Mouse (Mus musculus) midbrain, embryonic 12.5 days (tissue): ENCODE results near the gene Prkacb. TPM values are rescaled to one million over a fixed set of nuclear protein-coding genes. Genes with fewer than 3 reads are reported as not detected.

ENCODE experiments used
- ATAC-seq: fragments of 200-750 bp; cut with Nextera tagmentation; 2 replicates; pipeline ENCODE4 v1.8.0; 2017; ENCODE audit warnings: low read depth, moderate TSS enrichment, moderate library complexity; ENCODE audit not compliant: low FRiP score
- H3K27ac ChIP-seq: fragments of 300-500 bp; sonication (generic); replicated peaks from 2 replicates; pipeline ENCODE4 v1.5.1; 2016; ENCODE audit warnings: mild to moderate bottlenecking
- H3K27me3 ChIP-seq: fragments of 300-500 bp; sonication (generic); 2 replicates; pipeline ENCODE4 v1.6.1; 2016; ENCODE audit warnings: mild to moderate bottlenecking
- H3K36me3 ChIP-seq: fragments of 300-500 bp; sonication (generic); 2 replicates; pipeline ENCODE4 v1.6.1; 2016
- H3K4me1 ChIP-seq: fragments of 300-500 bp; sonication (generic); 2 replicates; pipeline ENCODE4 v1.6.1; 2016
- H3K4me2 ChIP-seq: fragments of 300-500 bp; sonication (generic); replicated peaks from 2 replicates; pipeline ENCODE4 v1.6.1; 2016; ENCODE audit warnings: mild to moderate bottlenecking, moderate library complexity
- H3K4me3 ChIP-seq: fragments of 300-500 bp; sonication (generic); 2 replicates; pipeline ENCODE4 v1.5.1; 2016; ENCODE audit warnings: mild to moderate bottlenecking
- H3K9ac ChIP-seq: fragments of 300-500 bp; sonication (generic); replicated peaks from 2 replicates; pipeline ENCODE4 v1.6.1; 2016; ENCODE audit warnings: mild to moderate bottlenecking, moderate library complexity
- H3K9me3 ChIP-seq: fragments of 300-500 bp; sonication (generic); 2 replicates; pipeline ENCODE4 v1.6.1; 2016; ENCODE audit warnings: mild to moderate bottlenecking
- WGBS: fragments of 180-500 bp; shearing (Covaris S2); methylation state at CpG from one replicate; pipeline ENCODE4 v1.1.7; 2016; 5-methylcytosine and 5-hydroxymethylcytosine counted together
- polyA plus RNA-seq: library from polyadenylated mRNA; unstranded; fragments of >200 nt; fragmentation: Nextera tagmentation; extraction: Ambion mirVana; gene quantifications from 2 replicates; pipeline ENCODE4 v1.2.1, GENCODE M21; 2016

The Prkacb gene
- polyA plus RNA-seq, 1 experiment from 2014 or later: 100 TPM

GRCm38 (mm10) chr3:146812041-146812878, 530 bp downstream of the Prkacb start:
- Histone ChIP-seq H3K36me3 (no peaks in the 10 kb centered on the region), H3K4me1 (peaks cover 13% of the 10 kb centered on the region), H3K4me2 (peak overlapping the region; percentile 74), H3K9me3 (no peaks in the 10 kb centered on the region), H3K9ac (peak overlapping the region; percentile 94), H3K4me3 (peak overlapping the region; percentile 94), H3K27ac (peak overlapping the region; percentile 84), H3K27me3 (no peaks in the 10 kb centered on the region)
- peak; percentile 88 for ATAC-seq
- 1% methylated on average over 59 of the region's 60 CpGs for WGBS

- no peaks in the 10 kb centered on the region for H3K4me1 ChIP-seq
- no peaks in the 10 kb centered on the region for H3K36me3 ChIP-seq
- no peak overlapping the region for H3K4me3 ChIP-seq
- H3K9me3 ChIP-seq: no peaks in the 10 kb centered on the region
- no peaks in the 10 kb centered on the region for H3K27me3 ChIP-seq
- H3K27ac ChIP-seq: no peak overlapping the region
- no peak for ATAC-seq
- H3K4me2 ChIP-seq: no peak overlapping the region
- WGBS: 91% methylated on average over 12 of the region's 12 CpGs
- no peak overlapping the region for H3K9ac ChIP-seq
Measured at GRCm38 (mm10) chr3:146793554-146794257, 19.1 kb downstream of the Prkacb start.

- no peak overlapping the region for H3K4me2 ChIP-seq
Measured at GRCm38 (mm10) chr3:146792144-146792748, 20.5 kb downstream of the Prkacb start.

GRCm38 (mm10) chr3:146784233-146784632, 28.6 kb downstream of the Prkacb start:
- Histone ChIP-seq H3K36me3 (no peaks in the 10 kb centered on the region), H3K4me2 (no peak overlapping the region), H3K9me3 (no peaks in the 10 kb centered on the region), H3K27ac (no peak overlapping the region), H3K9ac (no peak overlapping the region), H3K27me3 (no peaks in the 10 kb centered on the region), H3K4me1 (peaks cover 5% of the 10 kb centered on the region), H3K4me3 (no peak overlapping the region)
- no peak for ATAC-seq
- WGBS: 85% methylated on average over 3 of the region's 3 CpGs

More at GRCm38 (mm10) chr3:146792144-146792748, 20.5 kb downstream of the Prkacb start:
- no peak overlapping the region for H3K9ac ChIP-seq
- no peak overlapping the region for H3K27ac ChIP-seq
- no peaks in the 10 kb centered on the region for H3K36me3 ChIP-seq
- H3K27me3 ChIP-seq: no peaks in the 10 kb centered on the region
- H3K9me3 ChIP-seq: no peaks in the 10 kb centered on the region
- ATAC-seq: no peak
- no peaks in the 10 kb centered on the region for H3K4me1 ChIP-seq
- 90% methylated on average over 3 of the region's 3 CpGs for WGBS
- no peak overlapping the region for H3K4me3 ChIP-seq

- no peak for ATAC-seq
- WGBS: 76% methylated on average over 7 of the region's 7 CpGs
- H3K27me3 ChIP-seq: no peaks in the 10 kb centered on the region
Measured at GRCm38 (mm10) chr3:146783645-146784225, 29.1 kb downstream of the Prkacb start.

GRCm38 (mm10) chr3:146782548-146782947, 30.2 kb downstream of the Prkacb start:
- Histone ChIP-seq H3K4me2 (no peak overlapping the region), H3K4me1 (peaks cover 5% of the 10 kb centered on the region), H3K36me3 (no peaks in the 10 kb centered on the region), H3K27me3 (no peaks in the 10 kb centered on the region), H3K27ac (no peak overlapping the region), H3K9me3 (no peaks in the 10 kb centered on the region), H3K4me3 (no peak overlapping the region), H3K9ac (no peak overlapping the region)
- 43% methylated on average over 6 of the region's 6 CpGs for WGBS
- ATAC-seq: no peak

More at GRCm38 (mm10) chr3:146783645-146784225, 29.1 kb downstream of the Prkacb start:
- Histone ChIP-seq H3K4me1 (peaks cover 5% of the 10 kb centered on the region), H3K27ac (no peak overlapping the region), H3K4me2 (no peak overlapping the region), H3K9ac (no peak overlapping the region), H3K9me3 (no peaks in the 10 kb centered on the region), H3K36me3 (no peaks in the 10 kb centered on the region), H3K4me3 (no peak overlapping the region)

- 25% methylated on average over 11 of the region's 11 CpGs for WGBS
- Histone ChIP-seq H3K36me3 (no peaks in the 10 kb centered on the region), H3K9me3 (no peaks in the 10 kb centered on the region), H3K27ac (0 out of 2 replicates have a peak overlapping the region, but pooled peaks have one; percentile 39), H3K4me2 (peak overlapping the region; percentile 15; the same call in 1 of the 2 replicates), H3K9ac (no peak overlapping the region), H3K4me3 (no peak overlapping the region), H3K4me1 (peaks cover 5% of the 10 kb centered on the region), H3K27me3 (no peaks in the 10 kb centered on the region)
- ATAC-seq: no peak
Measured at GRCm38 (mm10) chr3:146781131-146781530, 31.7 kb downstream of the Prkacb start.

GRCm38 (mm10) chr3:146780241-146780640, 32.5 kb downstream of the Prkacb start:
- H3K4me3 ChIP-seq: no peak overlapping the region
- H3K4me2 ChIP-seq: no peak overlapping the region
- no peaks in the 10 kb centered on the region for H3K27me3 ChIP-seq
- no peak overlapping the region for H3K27ac ChIP-seq
- ATAC-seq: no peak
- no peaks in the 10 kb centered on the region for H3K36me3 ChIP-seq
- no peaks in the 10 kb centered on the region for H3K9me3 ChIP-seq
- H3K4me1 ChIP-seq: peaks cover 5% of the 10 kb centered on the region
- WGBS: 78% methylated on average over 3 of the region's 3 CpGs
- H3K9ac ChIP-seq: no peak overlapping the region

- WGBS: 86% methylated on average over 8 of the region's 8 CpGs
- Histone ChIP-seq H3K4me3 (no peak overlapping the region), H3K27me3 (no peaks in the 10 kb centered on the region), H3K27ac (no peak overlapping the region), H3K9ac (0 out of 2 replicates have a peak overlapping the region, but pooled peaks have one; percentile 11), H3K4me2 (no peak overlapping the region), H3K36me3 (no peaks in the 10 kb centered on the region), H3K4me1 (peaks cover 5% of the 10 kb centered on the region), H3K9me3 (no peaks in the 10 kb centered on the region)
- ATAC-seq: no peak
Measured at GRCm38 (mm10) chr3:146778913-146779312, 33.9 kb downstream of the Prkacb start.

GRCm38 (mm10) chr3:146778451-146778850, 34.3 kb downstream of the Prkacb start:
- no peak overlapping the region for H3K4me2 ChIP-seq
- no peaks in the 10 kb centered on the region for H3K9me3 ChIP-seq
- H3K27me3 ChIP-seq: no peaks in the 10 kb centered on the region
- no peak overlapping the region for H3K4me3 ChIP-seq
- no peaks in the 10 kb centered on the region for H3K36me3 ChIP-seq
- H3K9ac ChIP-seq: no peak overlapping the region
- ATAC-seq: no peak
- WGBS: 78% methylated on average over 2 of the region's 2 CpGs
- H3K27ac ChIP-seq: no peak overlapping the region
- peaks cover 5% of the 10 kb centered on the region for H3K4me1 ChIP-seq

- H3K4me1 ChIP-seq: peaks cover 5% of the 10 kb centered on the region
- H3K4me2 ChIP-seq: no peak overlapping the region
- H3K36me3 ChIP-seq: no peaks in the 10 kb centered on the region
- no peak overlapping the region for H3K4me3 ChIP-seq
- WGBS: 90% methylated on average over 5 of the region's 5 CpGs
- H3K9ac ChIP-seq: no peak overlapping the region
- H3K27me3 ChIP-seq: no peaks in the 10 kb centered on the region
- no peak overlapping the region for H3K27ac ChIP-seq
- ATAC-seq: no peak
- H3K9me3 ChIP-seq: no peaks in the 10 kb centered on the region
Measured at GRCm38 (mm10) chr3:146776711-146777110, 36.1 kb downstream of the Prkacb start.
